Mouse (Mus musculus) urinary bladder, postnatal 36 days (tissue): ENCODE results near the gene Tmem138.
A peak's percentile ranks its signal among the peaks of the same experiment; 100 is the strongest.

Experiments used
- DNase-seq, 2 experiments: peaks; one replicate each; pipeline ENCODE4 v3.0.0; 2022; ENCODE audit warnings: low spot score in 2 of 2, mixed read lengths in 1 of 2

Tmem138 gene

GRCm38 (mm10) chr19:10576690-10577561 lies at the start of gene Tmem138, which contains the start of gene Cyb561a3:
Tmem138 (minus strand) TSS chr19:10577362.
Cyb561a3 (plus strand) TSS chr19:10577172.
- DNase-seq: peak; percentile 93

GRCm38 (mm10) chr19:10608573-10609240 lies 31.5 kb upstream of the Tmem138 start:
- no peak for DNase-seq

DNA sequence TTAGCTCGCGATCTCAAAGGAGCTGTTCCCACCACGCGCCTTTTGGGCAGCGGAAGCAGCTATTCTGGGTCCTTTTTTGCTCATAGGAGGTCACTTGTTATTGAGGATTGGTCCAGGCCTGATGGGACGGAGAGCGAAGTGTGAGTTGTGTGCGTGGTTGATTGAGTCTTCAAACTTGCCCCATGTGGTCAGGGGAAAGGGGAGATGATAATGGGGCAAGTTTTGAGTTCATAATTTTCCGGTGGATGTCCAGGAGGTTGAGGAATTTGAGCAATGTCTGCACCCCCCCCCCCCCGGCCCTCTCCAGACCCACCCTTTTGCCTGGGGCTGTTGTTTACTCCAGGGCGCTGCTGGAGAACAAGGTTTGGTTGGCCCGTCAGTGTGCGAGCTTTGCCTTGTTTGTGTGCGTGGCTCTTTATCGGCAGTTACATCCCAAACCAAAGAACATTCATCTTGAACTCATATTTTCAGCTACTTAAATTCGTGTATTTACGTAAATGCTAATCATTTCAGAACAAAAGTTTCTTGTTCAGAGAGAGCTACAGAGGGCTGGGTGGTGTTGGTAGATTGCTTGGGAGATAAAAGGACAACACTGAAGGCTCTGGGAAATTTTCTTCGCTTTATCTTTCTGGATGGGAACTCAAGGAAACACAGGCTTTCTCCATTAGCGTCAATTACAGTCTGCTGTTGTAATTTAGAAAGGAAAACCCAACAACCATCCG lies 28.9 kb upstream of the Tmem138 start:
- DNase-seq: no peak

DNA sequence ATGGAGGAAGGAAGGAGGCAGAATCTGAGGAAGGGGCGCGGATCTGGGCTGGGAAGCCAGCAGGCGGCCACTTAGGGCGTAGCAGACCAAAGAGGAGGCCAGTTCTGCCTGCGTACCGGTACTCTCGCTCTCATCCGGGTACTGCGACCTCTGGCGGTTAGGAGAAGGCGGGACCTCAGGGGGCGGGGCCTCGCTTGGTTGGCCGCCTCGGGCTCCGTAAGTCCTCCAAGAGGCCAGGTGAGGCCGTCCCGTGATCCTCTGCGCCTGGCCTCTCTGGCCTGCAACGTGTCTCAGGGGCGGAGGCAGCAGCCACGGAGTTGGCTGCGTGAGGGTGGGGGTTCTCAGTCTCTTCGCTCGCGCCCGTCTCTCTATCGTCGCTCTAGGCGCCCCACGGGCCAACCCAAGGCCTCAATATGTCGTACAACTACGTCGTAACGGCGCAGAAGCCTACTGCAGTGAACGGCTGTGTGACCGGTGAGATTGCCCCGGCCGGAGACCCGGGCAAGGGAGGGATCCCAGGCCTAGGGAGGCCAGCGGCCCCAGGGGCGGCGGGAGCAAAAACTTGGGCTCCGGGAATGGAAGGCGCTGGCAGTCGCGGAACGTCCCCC lies 28.2 kb upstream of the Tmem138 start, which contains the start of the genes Ddb1 and Tkfc:
TSS of gene Ddb1 (plus strand) at position 35 of the 608 bp plus-strand sequence.
TSS of gene Tkfc (minus strand) at position 362 of the 608 bp plus-strand sequence.
- peak; percentile 99 for DNase-seq

- no peak for DNase-seq
Measured at GRCm38 (mm10) chr19:10604534-10604933, 27.4 kb upstream of the Tmem138 start.

DNA sequence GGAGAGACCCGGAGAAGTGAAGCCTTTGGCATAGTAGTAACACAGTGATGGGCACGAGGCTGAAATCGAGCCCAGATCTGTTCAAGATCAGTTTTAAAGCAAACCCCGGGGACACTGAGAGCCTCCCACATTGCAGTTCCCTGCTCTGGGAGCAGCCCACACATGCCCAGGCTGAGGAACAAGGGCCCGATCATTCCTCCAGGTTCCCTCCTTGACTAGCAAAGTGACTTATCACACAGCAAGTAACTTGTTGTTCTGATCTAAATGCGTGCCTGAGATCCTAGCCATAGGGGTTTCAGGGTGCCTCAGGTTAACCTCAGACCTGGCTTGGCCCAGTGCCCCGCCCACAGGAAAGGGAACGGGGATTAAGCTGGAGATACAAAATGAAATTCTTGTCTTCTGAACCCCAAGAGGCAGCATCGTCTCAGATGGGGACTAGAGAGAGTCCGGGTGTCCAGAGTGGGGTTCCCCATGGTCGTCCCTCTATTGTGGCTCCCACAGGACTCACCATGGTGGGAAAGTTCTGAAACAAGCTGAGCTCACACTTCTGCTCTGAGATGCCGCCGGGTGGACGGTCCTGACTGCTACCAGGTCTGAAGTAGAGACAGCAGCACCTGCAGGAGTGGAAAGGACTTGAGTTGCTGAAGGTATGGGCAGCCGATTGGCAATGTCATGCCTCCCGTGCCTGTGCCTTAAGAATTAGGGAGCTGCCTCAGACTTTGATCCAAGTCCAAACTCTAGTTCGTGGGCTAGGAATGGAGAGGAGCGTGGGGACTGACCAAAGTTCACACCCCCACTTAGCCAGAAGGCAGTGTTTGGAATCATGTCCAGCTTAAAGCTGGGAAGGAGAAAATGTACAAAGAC lies 26.7 kb upstream of the Tmem138 start:
- no peak for DNase-seq

GRCm38 (mm10) chr19:10602787-10603186 lies 25.6 kb upstream of the Tmem138 start:
- DNase-seq: peak; percentile 79 to 87

DNA sequence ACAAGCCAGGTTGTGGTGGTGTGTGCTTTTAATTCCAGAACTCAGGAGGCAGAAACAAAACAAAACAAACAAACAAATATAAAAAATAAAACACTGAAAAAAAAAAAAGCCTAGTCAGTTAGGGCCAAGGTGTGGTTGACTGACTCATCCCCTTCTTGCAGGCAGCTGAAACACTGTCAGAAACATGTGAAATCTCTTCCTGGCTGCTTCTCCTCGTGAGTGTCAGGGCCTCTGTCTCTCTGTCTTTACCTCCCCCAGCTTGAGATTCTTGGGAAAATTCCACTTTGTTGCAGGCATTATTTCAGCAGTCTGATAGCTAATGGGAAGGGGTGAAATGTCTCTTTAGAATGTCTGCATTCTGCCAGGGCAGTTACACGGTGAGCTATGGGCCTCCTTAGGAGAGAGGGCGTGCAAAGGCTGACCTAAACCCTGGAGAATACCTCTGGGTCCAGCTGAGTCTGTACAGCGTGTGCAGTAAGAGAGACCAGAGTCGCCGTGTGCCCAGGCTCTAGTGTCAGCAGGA lies 25.1 kb upstream of the Tmem138 start:
- no peak for DNase-seq

DNA sequence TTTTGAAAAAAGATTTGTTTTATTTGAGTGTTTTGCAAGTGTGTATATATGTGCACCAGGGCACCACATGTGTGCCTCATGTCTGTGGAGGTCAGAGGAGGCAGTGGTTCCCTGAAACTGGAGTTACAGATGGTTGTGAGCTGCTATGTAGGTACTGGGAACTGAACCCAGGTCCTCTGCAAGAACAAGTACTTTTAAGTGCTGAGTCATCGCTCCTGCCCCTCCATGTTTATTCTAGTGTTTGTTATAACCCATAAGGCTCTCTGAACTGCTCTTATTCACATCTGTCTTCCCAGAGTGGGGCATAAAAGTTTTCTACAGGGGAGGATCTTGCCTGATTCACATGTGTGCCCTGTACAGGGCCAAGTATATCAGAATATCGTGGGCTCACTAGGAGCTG lies 22.5 kb upstream of the Tmem138 start:
- DNase-seq: no peak

GRCm38 (mm10) chr19:10598188-10598587 lies 21.0 kb upstream of the Tmem138 start:
- no peak for DNase-seq

DNA sequence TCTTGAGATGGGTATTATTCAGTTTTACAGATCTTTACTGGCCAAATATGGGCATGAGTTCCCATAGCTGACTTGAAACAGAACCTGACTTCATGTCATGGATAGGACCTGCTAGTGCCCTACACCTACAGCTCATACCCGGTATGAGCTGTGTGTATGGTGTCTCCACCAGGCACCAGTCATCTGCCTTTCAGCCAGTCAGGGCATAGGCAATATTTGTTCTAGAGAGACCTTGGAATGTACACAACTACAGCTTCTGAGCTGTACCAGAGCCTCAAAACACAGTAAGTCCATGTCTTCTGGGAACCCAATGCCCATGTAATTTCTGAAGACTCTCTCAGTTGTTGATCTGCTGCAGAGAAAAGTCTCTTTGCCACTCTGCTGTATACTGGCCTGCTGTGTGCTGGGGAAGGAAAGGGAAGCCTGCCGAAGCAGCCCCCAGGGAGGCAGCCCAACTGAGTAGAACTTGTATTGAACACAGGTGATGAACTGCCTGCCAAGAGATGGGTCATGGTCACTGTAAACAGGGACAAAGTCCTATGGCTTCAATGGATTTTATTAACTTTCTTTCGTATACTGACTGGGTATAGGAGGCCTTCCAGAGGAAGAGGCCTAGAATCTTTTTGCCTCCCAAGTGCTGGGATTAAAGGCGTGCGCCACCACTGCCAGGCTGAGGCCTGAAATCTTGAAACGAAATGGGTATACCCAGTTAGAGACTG lies 14.7 kb upstream of the Tmem138 start:
- no peak for DNase-seq

GRCm38 (mm10) chr19:10590301-10590700 lies 13.1 kb upstream of the Tmem138 start:
- DNase-seq: no peak

DNA sequence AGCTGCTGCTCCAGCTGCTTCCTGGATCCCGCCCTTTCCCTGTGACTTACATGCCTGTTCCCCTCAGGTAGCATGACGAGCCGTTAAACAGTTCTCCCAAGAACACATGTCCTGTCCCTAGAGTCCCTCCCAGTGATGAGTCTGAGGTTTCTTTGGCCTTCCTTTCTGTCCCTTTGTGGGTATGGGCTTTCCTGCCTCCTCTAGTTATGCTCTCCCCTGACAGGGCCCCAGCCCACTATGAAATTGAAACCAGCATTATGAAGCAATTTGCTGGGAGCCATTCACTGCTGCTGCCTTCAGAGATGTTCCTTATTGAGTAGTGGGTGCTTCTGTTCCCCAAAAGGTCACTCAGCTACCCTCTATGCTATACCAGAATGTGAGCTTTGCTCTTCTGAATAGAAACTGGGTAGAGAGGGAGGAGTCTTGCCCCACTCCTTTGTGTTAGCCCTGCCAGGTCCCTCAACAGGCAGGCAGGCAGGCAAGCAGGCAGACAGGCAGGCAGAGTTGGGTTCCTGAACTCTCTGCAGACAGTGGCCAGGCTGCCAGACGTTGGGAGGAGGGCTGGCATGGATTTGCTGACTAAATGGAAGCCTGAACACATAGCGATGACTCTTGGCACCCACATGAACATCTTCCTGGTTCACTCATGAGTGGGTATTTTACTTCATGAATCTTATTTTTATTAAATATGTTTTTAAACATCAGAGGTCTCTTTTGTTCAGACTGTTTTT lies 12.1 kb upstream of the Tmem138 start:
- no peak for DNase-seq

GRCm38 (mm10) chr19:10587231-10587630 lies 10.1 kb upstream of the Tmem138 start:
- DNase-seq: no peak

DNA sequence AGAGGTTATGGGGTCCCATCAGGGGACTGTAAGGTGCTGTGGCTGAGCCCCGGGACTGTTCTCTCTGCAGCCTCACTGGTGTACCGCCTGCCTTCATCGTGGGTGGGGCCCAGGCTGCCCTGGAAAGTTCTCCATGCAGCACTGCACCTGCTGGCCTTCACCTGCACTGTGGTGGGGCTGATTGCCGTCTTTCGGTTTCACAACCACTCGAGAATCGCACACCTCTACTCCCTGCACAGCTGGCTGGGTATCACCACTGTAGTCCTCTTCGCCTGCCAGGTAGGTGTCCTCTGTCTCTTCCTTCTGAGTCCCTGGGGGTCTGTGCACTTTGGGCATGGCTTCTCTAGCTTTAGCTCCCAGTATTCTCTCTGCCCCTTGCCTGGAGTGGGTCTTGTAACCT lies 8.0 kb upstream of the Tmem138 start:
- DNase-seq: no peak

DNA sequence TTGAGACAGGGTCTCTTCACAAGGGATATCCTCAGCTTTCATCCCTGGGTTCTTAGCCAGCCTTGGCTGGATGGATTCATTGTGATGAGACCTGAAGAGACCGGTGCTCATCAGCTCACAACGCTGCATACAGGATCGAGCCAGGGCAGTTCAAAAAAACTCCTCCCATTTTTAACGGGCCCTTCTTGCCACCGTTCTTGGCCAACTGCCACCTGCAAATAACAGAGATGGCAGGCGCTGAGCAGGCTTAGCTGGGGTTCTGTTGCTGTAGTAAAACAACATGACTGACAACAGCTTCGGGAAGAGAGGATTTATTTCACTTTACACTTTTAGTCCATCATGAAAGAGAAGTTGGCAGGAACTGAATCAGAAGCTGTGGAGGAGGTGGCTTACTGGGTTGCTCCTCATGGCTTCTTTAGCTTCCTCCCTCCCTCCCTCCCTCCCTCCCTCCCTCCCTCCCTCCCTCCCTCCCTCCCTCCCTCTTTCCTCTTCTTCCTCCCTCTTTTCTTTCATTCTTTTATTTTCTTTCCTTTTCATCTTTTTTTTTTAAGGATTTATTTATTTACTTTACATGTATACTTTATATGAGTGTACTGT lies 6.5 kb upstream of the Tmem138 start:
- DNase-seq: no peak

DNA sequence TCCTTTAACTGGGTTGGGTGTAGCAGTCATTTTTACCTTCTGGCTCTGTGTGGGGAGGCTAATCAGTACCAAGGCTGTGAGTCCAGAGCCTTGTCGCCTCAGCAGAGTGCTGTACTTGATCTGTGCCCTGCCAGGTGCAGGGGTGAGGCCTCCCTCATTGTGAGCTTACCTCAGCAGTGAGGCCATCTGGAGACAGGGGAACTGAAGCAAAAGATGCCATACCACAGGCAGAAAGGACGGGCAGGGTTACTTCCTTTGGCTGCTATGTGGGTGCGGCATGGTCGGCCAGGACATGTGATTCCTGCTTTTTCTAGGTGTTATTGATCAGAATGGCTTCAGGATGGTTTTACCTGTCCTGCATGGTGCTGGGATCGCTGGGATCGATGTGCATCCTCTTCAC lies 4.8 kb upstream of the Tmem138 start:
- no peak for DNase-seq

- DNase-seq: no peak
Measured at GRCm38 (mm10) chr19:10580761-10581160, 3.6 kb upstream of the Tmem138 start.

DNA sequence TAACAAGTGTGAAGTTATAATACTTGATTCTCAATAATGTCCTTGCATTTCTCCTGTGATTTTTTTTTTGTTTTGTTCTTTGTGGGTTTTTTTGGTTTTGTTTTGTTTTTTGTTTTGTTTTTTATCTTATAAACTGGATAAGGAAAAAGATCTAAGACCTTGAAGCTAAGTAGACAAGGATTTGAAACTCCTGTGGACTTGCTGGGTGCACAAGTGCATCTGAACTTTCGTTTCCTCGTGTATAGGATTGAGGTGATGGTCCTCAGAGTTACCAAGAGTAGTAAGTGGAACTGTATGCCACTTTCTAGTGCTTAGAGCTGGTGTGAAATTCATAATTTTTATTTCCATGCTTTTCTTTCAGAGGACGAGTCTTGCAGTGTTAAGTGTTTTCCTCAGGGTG lies 2.9 kb upstream of the Tmem138 start:
- DNase-seq: no peak
